Mouse (Mus musculus) liver, embryonic 15.5 days (tissue): ENCODE results near the gene Gngt2. TPM values are rescaled to one million over a fixed set of nuclear protein-coding genes. Genes with fewer than 3 reads are reported as not detected.
A peak's percentile ranks its signal among the peaks of the same experiment; 100 is the strongest.

Experiments used
- ATAC-seq: fragments of 200-750 bp; cut with Nextera tagmentation; 2 replicates; pipeline ENCODE4 v1.8.0; 2017; ENCODE audit warnings: moderate number of reproducible peaks, mild to moderate bottlenecking, moderate library complexity; ENCODE audit not compliant: insufficient read depth
- H3K27ac ChIP-seq: fragments of 300-500 bp; sonication (generic); replicated peaks from 2 replicates; pipeline ENCODE4 v1.5.1; 2015; ENCODE audit warnings: mild to moderate bottlenecking, inconsistent platforms
- H3K27me3 ChIP-seq: fragments of 300-500 bp; sonication (generic); 2 replicates; pipeline ENCODE4 v1.6.1; 2015; ENCODE audit warnings: mild to moderate bottlenecking, inconsistent platforms
- H3K36me3 ChIP-seq: fragments of 300-500 bp; sonication (generic); replicated peaks from 2 replicates; pipeline ENCODE4 v1.6.1; 2015; ENCODE audit warnings: moderate library complexity, mild to moderate bottlenecking, inconsistent platforms
- H3K4me1 ChIP-seq: fragments of 300-500 bp; sonication (generic); replicated peaks from 2 replicates; pipeline ENCODE4 v1.6.1; 2015; ENCODE audit warnings: inconsistent platforms
- H3K4me2 ChIP-seq: fragments of 300-500 bp; sonication (generic); 2 replicates; pipeline ENCODE4 v1.6.1; 2015; ENCODE audit warnings: moderate library complexity, mild to moderate bottlenecking, inconsistent platforms
- H3K4me3 ChIP-seq: fragments of 300-500 bp; sonication (generic); replicated peaks from 2 replicates; pipeline ENCODE4 v1.5.1; 2015; ENCODE audit warnings: mild to moderate bottlenecking, inconsistent platforms
- H3K9ac ChIP-seq: fragments of 300-500 bp; sonication (generic); 2 replicates; pipeline ENCODE4 v1.6.1; 2015; ENCODE audit warnings: moderate library complexity, mild to moderate bottlenecking, inconsistent platforms
- H3K9me3 ChIP-seq: fragments of 300-500 bp; sonication (generic); replicated peaks from 2 replicates; pipeline ENCODE4 v1.6.1; 2016; ENCODE audit warnings: inconsistent platforms
- WGBS: fragments of 180-500 bp; shearing (Covaris S2); methylation state at CpG from one replicate; pipeline ENCODE4 v1.1.7; 2015; ENCODE audit warnings: mixed read lengths; ENCODE audit not compliant: insufficient replicate concordance; 5-methylcytosine and 5-hydroxymethylcytosine counted together
- polyA plus RNA-seq: library from polyadenylated mRNA; unstranded; fragments of >200 nt; fragmentation: Nextera tagmentation; extraction: Ambion mirVana; gene quantifications from 2 replicates; pipeline ENCODE4 v1.2.1, GENCODE M21; 2015

Gene Gngt2
- 20.1 and 22.1 TPM in 2 replicates for polyA plus RNA-seq

- ATAC-seq: no peak
- Histone ChIP-seq H3K4me3 (no peak within 1 kb of the TSS), H3K36me3 (no peaks in the 10 kb centered on the region), H3K4me2 (no peak within 1 kb of the TSS), H3K27me3 (peaks cover 42% of the 10 kb centered on the region), H3K4me1 (peaks cover 74% of the 10 kb centered on the region), H3K9ac (no peak within 1 kb of the TSS), H3K27ac (peak within 1 kb of the TSS; percentile 66; the same call in 1 of the 2 replicates), H3K9me3 (no peaks in the 10 kb centered on the region)
- WGBS: 76% methylated on average over 10 of the region's 10 CpGs
Observed at GRCm38 (mm10) chr11:95837059-95837458, at the start of gene Gngt2. TSS of gene Gngt2 (plus strand) at chr11:95837216.

- Histone ChIP-seq H3K4me2 (no peak overlapping the region), H3K9ac (no peak overlapping the region), H3K27me3 (peaks cover 10% of the 10 kb centered on the region), H3K36me3 (0 out of 2 replicates have a peak, but pooled peaks cover 20% of the 10 kb centered on the region), H3K9me3 (no peaks in the 10 kb centered on the region), H3K27ac (0 out of 2 replicates have a peak overlapping the region, but pooled peaks have one; percentile 11), H3K4me1 (peaks cover 41% of the 10 kb centered on the region), H3K4me3 (no peak overlapping the region)
- ATAC-seq: no peak
- WGBS: 72% methylated on average over 8 of the region's 8 CpGs
Observed at GRCm38 (mm10) chr11:95789451-95789891, 47.5 kb upstream of the Gngt2 start.

GRCm38 (mm10) chr11:95791787-95792186 is 45.2 kb upstream of the Gngt2 start:
- H3K27ac ChIP-seq: peak overlapping the region; percentile 3
- no peak for ATAC-seq
- H3K4me2 ChIP-seq: no peak overlapping the region
- H3K9me3 ChIP-seq: no peaks in the 10 kb centered on the region
- H3K27me3 ChIP-seq: peaks cover 33% of the 10 kb centered on the region
- peaks cover 43% of the 10 kb centered on the region for H3K4me1 ChIP-seq
- H3K9ac ChIP-seq: no peak overlapping the region
- H3K4me3 ChIP-seq: no peak overlapping the region
- 0 out of 2 replicates have a peak, but pooled peaks cover 12% of the 10 kb centered on the region for H3K36me3 ChIP-seq
- 80% methylated on average over 13 of the region's 13 CpGs for WGBS

GRCm38 (mm10) chr11:95792950-95793509 is 44.0 kb upstream of the Gngt2 start:
- ATAC-seq: peak; percentile 94
- Histone ChIP-seq H3K4me3 (peak overlapping the region; percentile 21; the same call in 1 of the 2 replicates), H3K27ac (peak overlapping the region; percentile 84), H3K4me1 (peaks cover 45% of the 10 kb centered on the region), H3K9ac (peak overlapping the region; percentile 46), H3K9me3 (no peaks in the 10 kb centered on the region), H3K27me3 (peaks cover 45% of the 10 kb centered on the region), H3K36me3 (0 out of 2 replicates have a peak, but pooled peaks cover 12% of the 10 kb centered on the region), H3K4me2 (peak overlapping the region; percentile 50)
- WGBS: 43% methylated on average over 8 of the region's 8 CpGs

GRCm38 (mm10) chr11:95794201-95794600 is 42.8 kb upstream of the Gngt2 start:
- H3K27ac ChIP-seq: no peak overlapping the region
- 64% methylated on average over 5 of the region's 5 CpGs for WGBS
- peaks cover 53% of the 10 kb centered on the region for H3K27me3 ChIP-seq

GRCm38 (mm10) chr11:95795582-95795981 is 41.4 kb upstream of the Gngt2 start:
- Histone ChIP-seq H3K4me2 (no peak overlapping the region), H3K4me1 (peaks cover 54% of the 10 kb centered on the region)

More at GRCm38 (mm10) chr11:95794201-95794600, 42.8 kb upstream of the Gngt2 start:
- Histone ChIP-seq H3K4me2 (no peak overlapping the region), H3K36me3 (0 out of 2 replicates have a peak, but pooled peaks cover 7% of the 10 kb centered on the region), H3K4me3 (no peak overlapping the region), H3K9me3 (no peaks in the 10 kb centered on the region), H3K4me1 (peaks cover 45% of the 10 kb centered on the region), H3K9ac (no peak overlapping the region)
- ATAC-seq: no peak

GRCm38 (mm10) chr11:95805010-95805409 is 32.0 kb upstream of the Gngt2 start:
- Histone ChIP-seq H3K36me3 (no peaks in the 10 kb centered on the region), H3K27me3 (no peaks in the 10 kb centered on the region), H3K9ac (peak overlapping the region; percentile 43), H3K27ac (peak overlapping the region; percentile 100), H3K4me3 (peak overlapping the region; percentile 4), H3K9me3 (no peaks in the 10 kb centered on the region), H3K4me1 (peaks cover 95% of the 10 kb centered on the region), H3K4me2 (peak overlapping the region; percentile 57)
- 45% methylated on average over 5 of the region's 5 CpGs for WGBS
- no peak for ATAC-seq

More at GRCm38 (mm10) chr11:95795582-95795981, 41.4 kb upstream of the Gngt2 start:
- H3K27me3 ChIP-seq: peaks cover 53% of the 10 kb centered on the region
- no peak overlapping the region for H3K9ac ChIP-seq
- no peaks in the 10 kb centered on the region for H3K9me3 ChIP-seq
- H3K27ac ChIP-seq: no peak overlapping the region
- no peak overlapping the region for H3K4me3 ChIP-seq
- H3K36me3 ChIP-seq: 0 out of 2 replicates have a peak, but pooled peaks cover 4% of the 10 kb centered on the region
- 42% methylated on average over 5 of the region's 5 CpGs for WGBS
- no peak for ATAC-seq

GRCm38 (mm10) chr11:95805527-95805926 is 31.5 kb upstream of the Gngt2 start:
- peak overlapping the region; percentile 57 for H3K4me2 ChIP-seq
- H3K4me3 ChIP-seq: peak overlapping the region; percentile 4
- H3K27me3 ChIP-seq: no peaks in the 10 kb centered on the region
- WGBS: 23% methylated on average over 3 of the region's 3 CpGs
- H3K9me3 ChIP-seq: no peaks in the 10 kb centered on the region
- H3K36me3 ChIP-seq: no peaks in the 10 kb centered on the region
- H3K9ac ChIP-seq: peak overlapping the region; percentile 43
- peak; percentile 56 for ATAC-seq
- H3K27ac ChIP-seq: peak overlapping the region; percentile 100
- H3K4me1 ChIP-seq: peaks cover 95% of the 10 kb centered on the region

- H3K36me3 ChIP-seq: no peaks in the 10 kb centered on the region
- 81% methylated on average over 5 of the region's 5 CpGs for whole genome bisulfite sequencing
- no peaks in the 10 kb centered on the region for H3K27me3 ChIP-seq
- peaks cover 98% of the 10 kb centered on the region for H3K4me1 ChIP-seq
- peak overlapping the region; percentile 100 for H3K27ac ChIP-seq
- no peaks in the 10 kb centered on the region for H3K9me3 ChIP-seq
- peak overlapping the region; percentile 44 for H3K4me3 ChIP-seq
- peak overlapping the region; percentile 73 for H3K9ac ChIP-seq
- peak overlapping the region; percentile 73 for H3K4me2 ChIP-seq
- peak; percentile 1 for ATAC-seq
Observed at GRCm38 (mm10) chr11:95807884-95808283, 29.1 kb upstream of the Gngt2 start.

GRCm38 (mm10) chr11:95808448-95809011 is 28.5 kb upstream of the Gngt2 start:
- no peaks in the 10 kb centered on the region for H3K36me3 ChIP-seq
- peak overlapping the region; percentile 44 for H3K4me3 ChIP-seq
- peak overlapping the region; percentile 100 for H3K27ac ChIP-seq
- WGBS: 24% methylated on average over 5 of the region's 5 CpGs
- peaks cover 92% of the 10 kb centered on the region for H3K4me1 ChIP-seq
- no peaks in the 10 kb centered on the region for H3K27me3 ChIP-seq
- peak; percentile 93 for ATAC-seq
- peak overlapping the region; percentile 73 for H3K4me2 ChIP-seq
- peak overlapping the region; percentile 73 for H3K9ac ChIP-seq
- no peaks in the 10 kb centered on the region for H3K9me3 ChIP-seq

GRCm38 (mm10) chr11:95809603-95810002 is 27.4 kb upstream of the Gngt2 start:
- ATAC-seq: no peak
- peak overlapping the region; percentile 57 for H3K9ac ChIP-seq
- H3K36me3 ChIP-seq: no peaks in the 10 kb centered on the region
- peaks cover 81% of the 10 kb centered on the region for H3K4me1 ChIP-seq
- H3K4me2 ChIP-seq: peak overlapping the region; percentile 73; the same call in 1 of the 2 replicates
- peak overlapping the region; percentile 100 for H3K27ac ChIP-seq
- no peaks in the 10 kb centered on the region for H3K9me3 ChIP-seq
- 49% methylated on average over 5 of the region's 5 CpGs for WGBS
- H3K27me3 ChIP-seq: no peaks in the 10 kb centered on the region
- H3K4me3 ChIP-seq: no peak overlapping the region
